Mouse (Mus musculus) hindbrain, embryonic 15.5 days (tissue): ENCODE measurements around the gene Tspan9. TPM values are rescaled to one million over a fixed set of nuclear protein-coding genes. Genes with fewer than 3 reads are reported as not detected.

Source experiments
- ATAC-seq: fragments of 200-750 bp; cut with Nextera tagmentation; 2 replicates; pipeline ENCODE4 v1.8.0; 2017; ENCODE audit warnings: low read depth, moderate number of reproducible peaks, moderate TSS enrichment; ENCODE audit not compliant: low FRiP score
- H3K27ac ChIP-seq: fragments of 300-500 bp; sonication (generic); replicated peaks from 2 replicates; pipeline ENCODE4 v1.5.1; 2015; ENCODE audit warnings: mild to moderate bottlenecking, inconsistent platforms
- H3K27me3 ChIP-seq: fragments of 300-500 bp; sonication (generic); 2 replicates; pipeline ENCODE4 v1.6.1; 2015; ENCODE audit warnings: control low read depth, inconsistent platforms
- H3K36me3 ChIP-seq: fragments of 300-500 bp; sonication (generic); 2 replicates; pipeline ENCODE4 v1.6.1; 2015; ENCODE audit warnings: control low read depth, inconsistent platforms
- H3K4me1 ChIP-seq: fragments of 300-500 bp; sonication (generic); replicated peaks from 2 replicates; pipeline ENCODE4 v1.6.1; 2015; ENCODE audit warnings: control low read depth, inconsistent platforms
- H3K4me2 ChIP-seq: fragments of 300-500 bp; sonication (generic); 2 replicates; pipeline ENCODE4 v1.6.1; 2015; ENCODE audit warnings: moderate library complexity, mild to moderate bottlenecking, inconsistent platforms
- H3K4me3 ChIP-seq: fragments of 300-500 bp; sonication (generic); 2 replicates; pipeline ENCODE4 v1.5.1; 2015; ENCODE audit warnings: mild to moderate bottlenecking, inconsistent platforms
- H3K9ac ChIP-seq: fragments of 300-500 bp; sonication (generic); 2 replicates; pipeline ENCODE4 v1.6.1; 2015; ENCODE audit warnings: inconsistent platforms
- H3K9me3 ChIP-seq: fragments of 300-500 bp; sonication (generic); 2 replicates; pipeline ENCODE4 v1.6.1; 2016; ENCODE audit warnings: control low read depth, inconsistent platforms
- WGBS: fragments of 180-500 bp; shearing (Covaris S2); methylation state at CpG from one replicate; pipeline ENCODE4 v1.1.7; 2015; 5-methylcytosine and 5-hydroxymethylcytosine counted together
- polyA plus RNA-seq: library from polyadenylated mRNA; unstranded; fragments of >200 nt; fragmentation: Nextera tagmentation; extraction: Ambion mirVana; gene quantifications from 2 replicates; pipeline ENCODE4 v1.2.1, GENCODE M21; 2015

Tspan9 gene
- polyA plus RNA-seq, 1 experiment from 2014 or later = 54.4 TPM

- Histone ChIP-seq H3K27ac (no peak overlapping the region), H3K4me3 (no peak overlapping the region), H3K36me3 (no peaks in the 10 kb centered on the region), H3K4me1 (peaks cover 39% of the 10 kb centered on the region), H3K27me3 (peaks cover 2% of the 10 kb centered on the region; the same call in 1 of the 2 replicates), H3K9ac (no peak overlapping the region), H3K9me3 (no peaks in the 10 kb centered on the region), H3K4me2 (no peak overlapping the region)
- 50% methylated on average over 6 of the region's 6 CpGs for WGBS
- ATAC-seq = no peak
These were observed 104.8 kb downstream of the Tspan9 start for GRCm38 (mm10) chr6:128038568-128038967.

GRCm38 (mm10) chr6:128036597-128036996 lies 106.8 kb downstream of the Tspan9 start:
- no peak for ATAC-seq
- no peak overlapping the region for H3K4me3 ChIP-seq
- peaks cover 4% of the 10 kb centered on the region; the same call in 1 of the 2 replicates for H3K27me3 ChIP-seq
- H3K9me3 ChIP-seq = no peaks in the 10 kb centered on the region
- H3K4me2 ChIP-seq = no peak overlapping the region
- peaks cover 41% of the 10 kb centered on the region for H3K4me1 ChIP-seq
- H3K9ac ChIP-seq = no peak overlapping the region
- H3K36me3 ChIP-seq = no peaks in the 10 kb centered on the region
- H3K27ac ChIP-seq = no peak overlapping the region
- WGBS = 80% methylated on average over 9 of the region's 9 CpGs

DNA sequence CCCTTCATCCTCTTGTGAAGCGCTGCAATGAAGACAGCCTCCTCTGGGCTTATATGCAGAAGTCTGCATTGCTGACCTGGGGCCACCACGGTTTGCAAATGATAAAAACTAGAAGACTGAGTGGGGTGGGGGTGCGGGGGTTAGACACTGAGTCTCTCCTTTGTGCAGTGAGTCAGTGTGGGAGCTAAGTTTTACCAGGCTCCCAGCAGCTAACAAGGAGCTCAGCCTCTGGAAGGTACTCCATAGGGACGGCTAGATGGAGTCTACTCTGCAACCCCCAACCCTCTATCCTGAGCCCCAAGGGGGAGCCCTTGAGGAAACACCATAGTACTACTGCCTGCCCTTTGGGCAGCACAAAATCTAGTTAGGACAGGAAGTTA lies 107.5 kb downstream of the Tspan9 start:
- 6% methylated on average over 4 of the region's 4 CpGs for WGBS
- H3K9ac ChIP-seq = peak overlapping the region; percentile 65
- H3K4me3 ChIP-seq = peak overlapping the region; percentile 66
- no peaks in the 10 kb centered on the region for H3K9me3 ChIP-seq
- peak overlapping the region; percentile 99 for H3K4me2 ChIP-seq
- H3K36me3 ChIP-seq = no peaks in the 10 kb centered on the region
- H3K27ac ChIP-seq = peak overlapping the region; percentile 78
- H3K27me3 ChIP-seq = peaks cover 4% of the 10 kb centered on the region; the same call in 1 of the 2 replicates
- peaks cover 41% of the 10 kb centered on the region for H3K4me1 ChIP-seq
- peak; percentile 15 for ATAC-seq

- 2% methylated on average over 35 of the region's 36 CpGs for WGBS
- Histone ChIP-seq H3K27ac (peak overlapping the region; percentile 78), H3K36me3 (no peaks in the 10 kb centered on the region), H3K27me3 (peaks cover 4% of the 10 kb centered on the region; the same call in 1 of the 2 replicates), H3K9ac (peak overlapping the region; percentile 65), H3K4me3 (peak overlapping the region; percentile 66), H3K4me2 (peak overlapping the region; percentile 99), H3K9me3 (no peaks in the 10 kb centered on the region), H3K4me1 (peaks cover 44% of the 10 kb centered on the region)
- peak; percentile 56 for ATAC-seq
These were observed 108.0 kb downstream of the Tspan9 start for GRCm38 (mm10) chr6:128035250-128035929.

GRCm38 (mm10) chr6:128034317-128035249 lies 108.8 kb downstream of the Tspan9 start:
- Histone ChIP-seq H3K4me3 (peak overlapping the region; percentile 66), H3K9ac (peak overlapping the region; percentile 65), H3K4me2 (peak overlapping the region; percentile 99), H3K4me1 (peaks cover 52% of the 10 kb centered on the region), H3K9me3 (no peaks in the 10 kb centered on the region), H3K27ac (peak overlapping the region; percentile 78), H3K27me3 (peaks cover 4% of the 10 kb centered on the region; the same call in 1 of the 2 replicates), H3K36me3 (no peaks in the 10 kb centered on the region)
- under 1% methylated on average over 80 of the region's 80 CpGs for WGBS
- ATAC-seq = peak; percentile 68

DNA sequence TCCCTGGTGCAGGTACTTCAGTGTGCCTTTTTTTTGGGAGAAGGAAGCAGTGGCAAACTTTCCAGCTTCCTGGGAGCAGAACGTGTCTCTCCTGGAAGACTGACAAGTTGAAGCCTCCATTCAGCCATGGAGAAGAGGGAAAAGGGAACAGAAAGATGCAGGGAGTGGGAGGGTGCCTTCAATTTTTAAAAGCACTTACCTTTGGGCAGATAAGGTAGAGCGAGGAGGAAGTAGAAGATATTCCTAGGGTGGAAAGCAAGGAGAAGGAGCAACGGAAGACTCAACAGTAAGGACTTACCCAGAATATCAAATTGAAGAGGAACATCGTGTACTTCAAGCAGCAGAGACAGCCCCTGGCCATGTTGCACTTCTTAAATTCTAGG lies 109.5 kb downstream of the Tspan9 start:
- H3K36me3 ChIP-seq = no peaks in the 10 kb centered on the region
- ATAC-seq = no peak
- H3K4me1 ChIP-seq = peaks cover 59% of the 10 kb centered on the region
- H3K4me3 ChIP-seq = peak overlapping the region; percentile 66
- H3K27me3 ChIP-seq = peaks cover 4% of the 10 kb centered on the region; the same call in 1 of the 2 replicates
- H3K27ac ChIP-seq = 0 out of 2 replicates have a peak overlapping the region, but pooled peaks have one; percentile 78
- peak overlapping the region; percentile 65 for H3K9ac ChIP-seq
- no peaks in the 10 kb centered on the region for H3K9me3 ChIP-seq
- peak overlapping the region; percentile 99 for H3K4me2 ChIP-seq
- 10% methylated on average over 4 of the region's 4 CpGs for WGBS

DNA sequence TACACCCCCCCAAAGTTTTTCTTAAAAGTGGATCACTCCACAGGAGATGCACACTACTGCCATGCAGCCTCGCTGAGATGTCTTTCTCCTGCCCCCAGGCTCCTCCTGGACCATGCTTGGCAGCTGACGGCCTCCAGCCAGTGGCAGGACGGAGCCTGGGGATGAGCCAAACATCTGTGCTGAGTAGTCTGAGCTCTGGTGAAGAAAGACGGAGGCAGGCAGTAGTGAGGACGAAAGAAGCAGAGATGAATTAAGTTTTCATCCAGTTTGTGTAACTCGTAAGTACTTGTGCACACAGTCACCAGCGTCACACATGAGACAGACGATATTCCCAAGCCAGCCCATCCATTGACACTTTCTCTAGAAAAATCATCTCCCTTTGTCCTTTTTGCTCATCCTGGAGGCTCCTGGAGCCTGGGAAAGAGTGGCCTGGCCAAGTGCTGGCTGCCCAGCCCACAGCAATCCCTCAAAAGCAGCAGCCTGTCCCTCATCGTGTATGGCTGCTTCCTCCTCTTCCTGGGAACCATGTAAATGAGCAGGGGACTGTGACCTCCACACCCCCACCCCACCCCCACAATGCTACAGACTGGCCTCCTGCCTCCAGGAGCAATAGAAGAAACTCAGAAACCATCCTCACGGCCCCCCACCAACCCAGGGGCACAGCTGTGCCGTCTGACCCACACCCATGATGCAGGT lies 110.1 kb downstream of the Tspan9 start:
- peak overlapping the region; percentile 65; the same call in 1 of the 2 replicates for H3K9ac ChIP-seq
- H3K4me2 ChIP-seq = peak overlapping the region; percentile 99
- no peak for ATAC-seq
- no peaks in the 10 kb centered on the region for H3K36me3 ChIP-seq
- peaks cover 4% of the 10 kb centered on the region; the same call in 1 of the 2 replicates for H3K27me3 ChIP-seq
- peaks cover 63% of the 10 kb centered on the region for H3K4me1 ChIP-seq
- H3K27ac ChIP-seq = no peak overlapping the region
- H3K9me3 ChIP-seq = no peaks in the 10 kb centered on the region
- H3K4me3 ChIP-seq = peak overlapping the region; percentile 66
- 35% methylated on average over 11 of the region's 11 CpGs for WGBS

GRCm38 (mm10) chr6:128032252-128033171 lies 110.9 kb downstream of the Tspan9 start:
- peaks cover 4% of the 10 kb centered on the region; the same call in 1 of the 2 replicates for H3K27me3 ChIP-seq
- ATAC-seq = no peak
- peaks cover 66% of the 10 kb centered on the region for H3K4me1 ChIP-seq
- H3K4me2 ChIP-seq = peak overlapping the region; percentile 99
- WGBS = 34% methylated on average over 16 of the region's 16 CpGs
- 0 out of 2 replicates have a peak overlapping the region, but pooled peaks have one; percentile 10 for H3K9ac ChIP-seq
- no peaks in the 10 kb centered on the region for H3K9me3 ChIP-seq
- no peaks in the 10 kb centered on the region for H3K36me3 ChIP-seq
- H3K4me3 ChIP-seq = peak overlapping the region; percentile 66
- H3K27ac ChIP-seq = no peak overlapping the region

DNA sequence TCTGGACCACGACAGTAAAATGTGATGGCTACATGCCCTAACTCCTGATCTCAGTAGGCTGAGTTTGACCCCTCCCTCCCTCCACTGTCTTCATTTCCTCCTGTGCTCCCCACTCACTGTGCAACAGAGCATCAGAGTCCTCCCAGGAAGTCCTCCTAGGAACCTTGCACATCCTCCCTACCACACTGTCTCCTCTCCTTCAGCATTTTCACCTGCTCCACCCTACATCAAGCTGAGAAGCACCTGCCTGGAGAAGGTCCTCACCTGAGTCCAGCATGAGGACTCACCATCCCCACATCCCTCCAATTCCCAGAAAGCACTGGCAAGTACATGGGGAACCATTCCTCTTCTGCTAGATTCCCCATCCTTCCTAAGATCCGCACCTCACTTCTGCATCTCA lies 111.8 kb downstream of the Tspan9 start:
- Histone ChIP-seq H3K36me3 (no peaks in the 10 kb centered on the region), H3K9ac (no peak overlapping the region), H3K27me3 (peaks cover 4% of the 10 kb centered on the region; the same call in 1 of the 2 replicates), H3K9me3 (no peaks in the 10 kb centered on the region), H3K4me3 (no peak overlapping the region), H3K4me1 (peaks cover 66% of the 10 kb centered on the region), H3K4me2 (no peak overlapping the region), H3K27ac (no peak overlapping the region)
- WGBS = 65% methylated on average over 2 of the region's 2 CpGs
- ATAC-seq = no peak

- no peak for ATAC-seq
- Histone ChIP-seq H3K9ac (no peak overlapping the region), H3K4me1 (peaks cover 61% of the 10 kb centered on the region), H3K4me2 (no peak overlapping the region), H3K36me3 (no peaks in the 10 kb centered on the region), H3K9me3 (no peaks in the 10 kb centered on the region), H3K4me3 (no peak overlapping the region), H3K27me3 (peaks cover 4% of the 10 kb centered on the region; the same call in 1 of the 2 replicates), H3K27ac (no peak overlapping the region)
- 56% methylated on average over 4 of the region's 4 CpGs for WGBS
These were observed 112.3 kb downstream of the Tspan9 start for GRCm38 (mm10) chr6:128031096-128031495.

GRCm38 (mm10) chr6:128030475-128030874 lies 112.9 kb downstream of the Tspan9 start:
- ATAC-seq = no peak
- Histone ChIP-seq H3K4me3 (no peak overlapping the region), H3K9ac (no peak overlapping the region), H3K36me3 (no peaks in the 10 kb centered on the region), H3K27ac (no peak overlapping the region), H3K27me3 (peaks cover 4% of the 10 kb centered on the region; the same call in 1 of the 2 replicates), H3K4me2 (no peak overlapping the region), H3K4me1 (peaks cover 55% of the 10 kb centered on the region), H3K9me3 (no peaks in the 10 kb centered on the region)
- 65% methylated on average over 6 of the region's 6 CpGs for WGBS
